Mouse (Mus musculus) embryonic facial prominence, embryonic 11.5 days (tissue): ENCODE data around the gene Taco1. TPM values are rescaled to one million over a fixed set of nuclear protein-coding genes. Genes with fewer than 3 reads are reported as not detected.
"Not testable (repeated sequence)": the region's sequence is repeated elsewhere in the genome, so short reads cannot be mapped to it uniquely, and the experiment has no call there.

Experiments
- ATAC-seq: fragments of 200-750 bp; cut with Nextera tagmentation; replicated peaks from 2 replicates; pipeline ENCODE4 v1.8.0; 2017; ENCODE audit warnings: low read depth; ENCODE audit not compliant: insufficient number of reproducible peaks, low FRiP score, low TSS enrichment
- DNase-seq: peaks from one replicate; pipeline ENCODE4 v3.0.0-alpha.2; 2015; ENCODE audit warnings: low spot score
- H3K27ac ChIP-seq: fragments of 300-500 bp; sonication (generic); replicated peaks from 2 replicates; pipeline ENCODE4 v1.5.1; 2014; ENCODE audit warnings: mild to moderate bottlenecking, low read depth, low read length, control low read depth
- H3K27me3 ChIP-seq: fragments of 300-500 bp; sonication (generic); 2 replicates; pipeline ENCODE4 v1.6.1; 2014; ENCODE audit warnings: mild to moderate bottlenecking, low read length, moderate library complexity, mixed read lengths; ENCODE audit not compliant: control insufficient read depth, insufficient read depth
- H3K36me3 ChIP-seq: fragments of 300-500 bp; sonication (generic); replicated peaks from 2 replicates; pipeline ENCODE4 v1.6.1; 2014; ENCODE audit warnings: low read depth, mild to moderate bottlenecking, low read length, moderate library complexity, mixed read lengths; ENCODE audit not compliant: control insufficient read depth, insufficient read depth
- H3K4me1 ChIP-seq: fragments of 300-500 bp; sonication (generic); 2 replicates; pipeline ENCODE4 v1.6.1; 2014; ENCODE audit warnings: low read length, mixed read lengths; ENCODE audit not compliant: control insufficient read depth, insufficient read depth
- H3K4me2 ChIP-seq: fragments of 300-500 bp; sonication (generic); 2 replicates; pipeline ENCODE4 v1.6.1; 2014; ENCODE audit warnings: low read depth, mild to moderate bottlenecking, control low read depth, low read length, moderate library complexity
- H3K4me3 ChIP-seq: fragments of 300-500 bp; sonication (generic); 2 replicates; pipeline ENCODE4 v1.5.1; 2014; ENCODE audit warnings: low read depth, low read length, control low read depth
- H3K9ac ChIP-seq: fragments of 300-500 bp; sonication (generic); replicated peaks from 2 replicates; pipeline ENCODE4 v1.6.1; 2014; ENCODE audit warnings: mild to moderate bottlenecking, control low read depth, low read length
- H3K9me3 ChIP-seq: fragments of 300-500 bp; sonication (generic); replicated peaks from 2 replicates; pipeline ENCODE4 v1.6.1; 2016; ENCODE audit warnings: mild to moderate bottlenecking, low read length, inconsistent platforms, mixed read lengths; ENCODE audit not compliant: control insufficient read depth
- WGBS: fragments of 180-500 bp; shearing (Covaris S2); extraction: QIAGEN DNeasy Blood & Tissue Kit; methylation state at CpG from one replicate; pipeline ENCODE4 v1.1.7; 2014; 5-methylcytosine and 5-hydroxymethylcytosine counted together
- polyA plus RNA-seq: library from polyadenylated mRNA; unstranded; fragments of >200 nt; fragmentation: Nextera tagmentation; extraction: Ambion mirVana; gene quantifications from 2 replicates; pipeline ENCODE4 v1.2.1, GENCODE M21; 2014

The Taco1 gene
- polyA plus RNA-seq, 1 experiment from 2014 or later: 11.4 TPM

- ATAC-seq (no peak), DNase-seq (no peak)
- peak overlapping the region; percentile 86 for H3K4me3 ChIP-seq
- H3K4me2 ChIP-seq: peak overlapping the region; percentile 67
- H3K27me3 ChIP-seq: no peaks in the 10 kb centered on the region
- H3K4me1 ChIP-seq: no peaks in the 10 kb centered on the region
- 45% methylated on average over 18 of the region's 18 CpGs for WGBS
- no peak overlapping the region; the same call in 1 of the 2 replicates for H3K27ac ChIP-seq
- peak overlapping the region; percentile 88 for H3K9ac ChIP-seq
- H3K9me3 ChIP-seq: no peaks in the 10 kb centered on the region
- no peaks in the 10 kb centered on the region for H3K36me3 ChIP-seq
Measured at GRCm38 (mm10) chr11:106065073-106065922, 563 bp upstream of the Taco1 start.

- peak overlapping the region; percentile 67 for H3K4me2 ChIP-seq
- peak overlapping the region; percentile 88 for H3K9ac ChIP-seq
- H3K9me3 ChIP-seq, H3K36me3 ChIP-seq, H3K4me1 ChIP-seq, H3K27ac ChIP-seq, H3K27me3 ChIP-seq: not testable (repeated sequence)
- DNase-seq: peak; percentile 89
- WGBS: 14% methylated on average over 23 of the region's 23 CpGs
- peak; percentile 17; the same call in 1 of the 2 replicates for ATAC-seq
- H3K4me3 ChIP-seq: peak overlapping the region; percentile 86
Measured at GRCm38 (mm10) chr11:106066616-106067015, 755 bp downstream of the Taco1 start.

- 85% methylated on average over 3 of the region's 3 CpGs for WGBS
- Histone ChIP-seq H3K4me2 (no peak overlapping the region), H3K27ac (no peak overlapping the region), H3K27me3 (no peaks in the 10 kb centered on the region), H3K36me3 (no peaks in the 10 kb centered on the region), H3K9ac (no peak overlapping the region), H3K4me1 (no peaks in the 10 kb centered on the region), H3K9me3 (no peaks in the 10 kb centered on the region), H3K4me3 (no peak overlapping the region)
- DNase-seq (no peak), ATAC-seq (no peak)
Measured at GRCm38 (mm10) chr11:106073774-106074173, 7.9 kb downstream of the Taco1 start.

GRCm38 (mm10) chr11:106076321-106076720, 10.5 kb downstream of the Taco1 start:
- no peaks in the 10 kb centered on the region for H3K27me3 ChIP-seq
- no peak overlapping the region for H3K9ac ChIP-seq
- DNase-seq (peak; percentile 82), ATAC-seq (no peak)
- H3K4me3 ChIP-seq: no peak overlapping the region
- no peaks in the 10 kb centered on the region for H3K4me1 ChIP-seq
- H3K9me3 ChIP-seq: no peaks in the 10 kb centered on the region
- 10% methylated on average over 4 of the region's 4 CpGs for WGBS
- no peaks in the 10 kb centered on the region for H3K36me3 ChIP-seq
- H3K27ac ChIP-seq: no peak overlapping the region
- H3K4me2 ChIP-seq: no peak overlapping the region

GRCm38 (mm10) chr11:106083708-106084701, 18.1 kb downstream of the Taco1 start, which contains the start of gene Map3k3:
Map3k3 (plus strand) TSS chr11:106084613.
- ATAC-seq: peak; percentile 97

GRCm38 (mm10) chr11:106084911-106085561, 19.2 kb downstream of the Taco1 start:
- DNase-seq (peak; percentile 81), ATAC-seq (peak; percentile 63)
- Histone ChIP-seq H3K27me3 (no peaks in the 10 kb centered on the region), H3K4me2 (peak overlapping the region; percentile 54), H3K4me3 (peak overlapping the region; percentile 93), H3K9ac (peak overlapping the region; percentile 89), H3K9me3 (no peaks in the 10 kb centered on the region), H3K4me1 (no peaks in the 10 kb centered on the region), H3K36me3 (no peaks in the 10 kb centered on the region), H3K27ac (peak overlapping the region; percentile 98)
- under 1% methylated on average over 58 of the region's 61 CpGs for WGBS

More at GRCm38 (mm10) chr11:106083708-106084701, 18.1 kb downstream of the Taco1 start, which contains the start of gene Map3k3:
- under 1% methylated on average over 69 of the region's 69 CpGs for WGBS
- Histone ChIP-seq H3K9ac (peak within 1 kb of the TSS; percentile 89), H3K4me3 (peak within 1 kb of the TSS; percentile 93), H3K9me3 (no peaks in the 10 kb centered on the region), H3K4me2 (peak within 1 kb of the TSS; percentile 61), H3K4me1 (no peaks in the 10 kb centered on the region), H3K27me3 (no peaks in the 10 kb centered on the region), H3K27ac (peak within 1 kb of the TSS; percentile 98), H3K36me3 (no peaks in the 10 kb centered on the region)
- DNase-seq: peak; percentile 99

GRCm38 (mm10) chr11:106098223-106098622, 32.4 kb downstream of the Taco1 start:
- no peak overlapping the region for H3K27ac ChIP-seq
- H3K27me3 ChIP-seq: no peaks in the 10 kb centered on the region
- 91% methylated on average over 1 of the region's 1 CpGs for WGBS
- no peaks in the 10 kb centered on the region for H3K9me3 ChIP-seq
- ATAC-seq (no peak), DNase-seq (no peak)
- no peak overlapping the region for H3K4me2 ChIP-seq
- no peak overlapping the region for H3K4me3 ChIP-seq
- H3K4me1 ChIP-seq: no peaks in the 10 kb centered on the region
- no peak overlapping the region for H3K9ac ChIP-seq
- H3K36me3 ChIP-seq: no peaks in the 10 kb centered on the region
